In the genomic region with DNA sequence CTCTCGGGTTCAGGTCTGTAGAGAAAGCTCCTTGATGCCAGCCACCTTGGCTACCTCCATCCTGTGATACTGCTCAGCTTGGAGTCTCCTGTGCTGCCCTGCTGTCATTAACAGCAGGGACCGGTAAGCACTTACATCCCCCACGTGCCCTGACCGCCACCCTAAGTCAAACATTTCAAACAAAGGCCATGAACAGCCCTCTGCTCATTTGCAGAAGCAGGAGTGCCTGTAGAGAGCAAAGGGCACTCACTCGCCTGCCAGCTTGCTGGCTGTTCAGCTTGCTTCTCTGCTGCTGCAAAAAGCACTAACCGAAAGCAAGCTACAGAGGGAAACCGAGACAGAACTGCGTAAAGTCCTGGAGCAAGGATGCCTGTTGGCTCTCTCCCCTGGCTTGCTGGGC, we compare ENCODE assay signal across 15 mouse cellular contexts.
DNase-seq lines count a peak whose midpoint lies in the region; ATAC-seq and TF ChIP-seq lines count a peak whose summit lies in the region.
"Had no signal": no experiment of that assay in that cellular context is flagged by ENCODE, and none has a peak within 500 bp of the region (broad histone marks: within the 10 kb centered on the region; RNA-seq: fewer than 3 reads in every experiment).

No protein-coding gene starts in this region.

- no peak overlapping the region for H3K4me3 ChIP-seq in kidney, embryonic 15.5 days (replicated peaks)
- no peak overlapping the region for H3K4me3 ChIP-seq in midbrain, embryonic 13.5 days (replicated peaks)
- H3K4me3 ChIP-seq in midbrain, postnatal 0 days (ENCODE audit: low read depth, low read length) = no peak overlapping the region
- H3K4me3 ChIP-seq in limb, embryonic 13.5 days = no peak overlapping the region
- H3K4me3 ChIP-seq in forebrain, embryonic 13.5 days = no peak overlapping the region
- H3K4me3 ChIP-seq: embryonic facial prominence, embryonic 12.5 days; hindbrain, embryonic 15.5 days; midbrain, embryonic 12.5 days had no signal

- no peaks in the 10 kb centered on the region for H3K27me3 ChIP-seq in kidney, embryonic 15.5 days
- no peaks in the 10 kb centered on the region for H3K27me3 ChIP-seq in midbrain, embryonic 13.5 days
- H3K27me3 ChIP-seq in midbrain, postnatal 0 days (ENCODE audit: insufficient read depth, low read length) = no peaks in the 10 kb centered on the region
- no peaks in the 10 kb centered on the region for H3K27me3 ChIP-seq in limb, embryonic 13.5 days
- H3K27me3 ChIP-seq in forebrain, embryonic 13.5 days = peaks cover 6% of the 10 kb centered on the region
- H3K27me3 ChIP-seq: hindbrain, embryonic 15.5 days had no signal

- no peak for ATAC-seq in kidney, embryonic 15.5 days (replicated peaks; ENCODE audit: low FRiP score)
- ATAC-seq in midbrain, embryonic 13.5 days = no peak
- no peak for ATAC-seq in midbrain, postnatal 0 days (ENCODE audit: low FRiP score)
- ATAC-seq in limb, embryonic 13.5 days (ENCODE audit: low FRiP score, low read depth) = no peak
- ATAC-seq in forebrain, embryonic 13.5 days = no peak

- no peaks in the 10 kb centered on the region for H3K36me3 ChIP-seq in kidney, embryonic 15.5 days
- no peaks in the 10 kb centered on the region for H3K36me3 ChIP-seq in midbrain, embryonic 13.5 days
- H3K36me3 ChIP-seq in midbrain, postnatal 0 days (ENCODE audit: insufficient read depth, low read length) = no peaks in the 10 kb centered on the region
- H3K36me3 ChIP-seq in limb, embryonic 13.5 days = no peaks in the 10 kb centered on the region
- no peaks in the 10 kb centered on the region for H3K36me3 ChIP-seq in forebrain, embryonic 13.5 days (ENCODE audit: poor library complexity, severe bottlenecking)
- H3K36me3 ChIP-seq: embryonic facial prominence, embryonic 12.5 days; hindbrain, embryonic 15.5 days; midbrain, embryonic 12.5 days had no signal

- no peak overlapping the region for H3K9ac ChIP-seq in kidney, embryonic 15.5 days
- peak overlapping the region; percentile 37; the same call in 1 of the 2 replicates for H3K9ac ChIP-seq in midbrain, embryonic 13.5 days (replicated peaks)
- H3K9ac ChIP-seq in midbrain, postnatal 0 days (replicated peaks; ENCODE audit: low read length, poor library complexity, severe bottlenecking) = no peak overlapping the region
- H3K9ac ChIP-seq in limb, embryonic 13.5 days = peak overlapping the region; percentile 31; the same call in 1 of the 2 replicates
- no peak overlapping the region for H3K9ac ChIP-seq in forebrain, embryonic 13.5 days
- H3K9ac ChIP-seq: embryonic facial prominence, embryonic 12.5 days; hindbrain, embryonic 15.5 days; lung, embryonic 14.5 days; midbrain, embryonic 12.5 days had no signal

- no peak for TF ChIP-seq CTCF in midbrain, postnatal 0 days (IDR thresholded peaks at IDR 0.05)

- no peaks in the 10 kb centered on the region for H3K4me1 ChIP-seq in kidney, embryonic 15.5 days
- 0 out of 2 replicates have a peak, but pooled peaks cover 5% of the 10 kb centered on the region for H3K4me1 ChIP-seq in midbrain, embryonic 13.5 days (replicated peaks)
- H3K4me1 ChIP-seq in midbrain, postnatal 0 days (ENCODE audit: insufficient read depth, low read length) = no peaks in the 10 kb centered on the region
- H3K4me1 ChIP-seq in limb, embryonic 13.5 days = no peaks in the 10 kb centered on the region; the same call in 1 of the 2 replicates
- no peaks in the 10 kb centered on the region for H3K4me1 ChIP-seq in forebrain, embryonic 13.5 days
- H3K4me1 ChIP-seq: embryonic facial prominence, embryonic 12.5 days; hindbrain, embryonic 15.5 days; midbrain, embryonic 12.5 days had no signal

- H3K9me3 ChIP-seq in kidney, embryonic 15.5 days (replicated peaks) = no peaks in the 10 kb centered on the region
- no peaks in the 10 kb centered on the region for H3K9me3 ChIP-seq in midbrain, embryonic 13.5 days
- H3K9me3 ChIP-seq in midbrain, postnatal 0 days (ENCODE audit: low read length) = no peaks in the 10 kb centered on the region
- H3K9me3 ChIP-seq in limb, embryonic 13.5 days = no peaks in the 10 kb centered on the region
- no peaks in the 10 kb centered on the region for H3K9me3 ChIP-seq in forebrain, embryonic 13.5 days (replicated peaks)
- H3K9me3 ChIP-seq: embryonic facial prominence, embryonic 12.5 days; hindbrain, embryonic 15.5 days; midbrain, embryonic 12.5 days had no signal

- 39% methylated on average over 8 of the region's 8 CpGs for WGBS in kidney, embryonic 15.5 days
- WGBS in midbrain, embryonic 13.5 days = 36% methylated on average over 8 of the region's 8 CpGs
- WGBS in midbrain, postnatal 0 days = 44% methylated on average over 8 of the region's 8 CpGs
- WGBS in limb, embryonic 13.5 days = 43% methylated on average over 8 of the region's 8 CpGs
- WGBS in forebrain, embryonic 13.5 days = 36% methylated on average over 8 of the region's 8 CpGs

- no peak overlapping the region for H3K27ac ChIP-seq in kidney, embryonic 15.5 days
- no peak overlapping the region for H3K27ac ChIP-seq in midbrain, embryonic 13.5 days
- no peak overlapping the region for H3K27ac ChIP-seq in midbrain, postnatal 0 days (ENCODE audit: low read depth, low read length)
- no peak overlapping the region for H3K27ac ChIP-seq in limb, embryonic 13.5 days
- no peak overlapping the region for H3K27ac ChIP-seq in forebrain, embryonic 13.5 days
- H3K27ac ChIP-seq: embryonic facial prominence, embryonic 12.5 days; hindbrain, embryonic 15.5 days; midbrain, embryonic 12.5 days had no signal

- H3K4me2 ChIP-seq in kidney, embryonic 15.5 days = no peak overlapping the region
- no peak overlapping the region for H3K4me2 ChIP-seq in midbrain, embryonic 13.5 days (replicated peaks)
- no peak overlapping the region for H3K4me2 ChIP-seq in midbrain, postnatal 0 days (ENCODE audit: low read depth, low read length, poor library complexity, severe bottlenecking)
- H3K4me2 ChIP-seq in limb, embryonic 13.5 days (replicated peaks) = no peak overlapping the region
- H3K4me2 ChIP-seq in forebrain, embryonic 13.5 days = no peak overlapping the region
- H3K4me2 ChIP-seq: embryonic facial prominence, embryonic 12.5 days; hindbrain, embryonic 15.5 days; lung, embryonic 14.5 days; midbrain, embryonic 12.5 days had no signal

- DNase-seq in kidney, adult 18-20 months = peak; percentile 23
- no peak for DNase-seq in midbrain, postnatal 0 days (ENCODE audit: low spot score)
- no peak for DNase-seq in ovary, postnatal 14 days (ENCODE audit: low spot score)
- DNase-seq: adrenal gland, postnatal 14 days; cerebellum, adult 18-20 months; gastrocnemius, postnatal 14 days; lung, embryonic 14.5 days; lung, postnatal 4 days had no signal

Comparison
In these comparisons a context has a peak if more than half of its experiments do, and no peak if none do; other contexts are left out.
1. H3K9ac ChIP-seq: peak in midbrain, embryonic 13.5 days (single experiment) and limb, embryonic 13.5 days (single experiment); none in kidney, embryonic 15.5 days (single experiment), midbrain, postnatal 0 days (single experiment) and forebrain, embryonic 13.5 days (single experiment).